Mouse (Mus musculus) hindbrain, embryonic 12.5 days (tissue): ENCODE data around the gene Fam241b. TPM values are rescaled to one million over a fixed set of nuclear protein-coding genes. Genes with fewer than 3 reads are reported as not detected.
A peak's percentile ranks its signal among the peaks of the same experiment; 100 is the strongest.

Source experiments
- ATAC-seq: fragments of 200-750 bp; cut with Nextera tagmentation; 2 replicates; pipeline ENCODE4 v1.8.0; 2017; ENCODE audit warnings: moderate TSS enrichment; ENCODE audit not compliant: low FRiP score
- H3K27ac ChIP-seq: fragments of 300-500 bp; sonication (generic); 2 replicates; pipeline ENCODE4 v1.5.1; 2016; ENCODE audit warnings: mild to moderate bottlenecking
- H3K27me3 ChIP-seq: fragments of 300-500 bp; sonication (generic); 2 replicates; pipeline ENCODE4 v1.6.1; 2016; ENCODE audit warnings: mild to moderate bottlenecking
- H3K36me3 ChIP-seq: fragments of 300-500 bp; sonication (generic); 2 replicates; pipeline ENCODE4 v1.6.1; 2016; ENCODE audit warnings: mild to moderate bottlenecking
- H3K4me1 ChIP-seq: fragments of 300-500 bp; sonication (generic); 2 replicates; pipeline ENCODE4 v1.6.1; 2016
- H3K4me2 ChIP-seq: fragments of 300-500 bp; sonication (generic); replicated peaks from 2 replicates; pipeline ENCODE4 v1.6.1; 2016; ENCODE audit warnings: mild to moderate bottlenecking
- H3K4me3 ChIP-seq: fragments of 300-500 bp; sonication (generic); 2 replicates; pipeline ENCODE4 v1.5.1; 2016; ENCODE audit warnings: mild to moderate bottlenecking
- H3K9ac ChIP-seq: fragments of 300-500 bp; sonication (generic); 2 replicates; pipeline ENCODE4 v1.6.1; 2016; ENCODE audit warnings: mild to moderate bottlenecking, moderate library complexity
- H3K9me3 ChIP-seq: fragments of 300-500 bp; sonication (generic); replicated peaks from 2 replicates; pipeline ENCODE4 v1.6.1; 2016; ENCODE audit warnings: mild to moderate bottlenecking
- WGBS: fragments of 180-500 bp; shearing (Covaris S2); methylation state at CpG from one replicate; pipeline ENCODE4 v1.1.7; 2016; 5-methylcytosine and 5-hydroxymethylcytosine counted together
- polyA plus RNA-seq: library from polyadenylated mRNA; unstranded; fragments of >200 nt; fragmentation: Nextera tagmentation; extraction: Ambion mirVana; gene quantifications from 2 replicates; pipeline ENCODE4 v1.2.1, GENCODE M21; 2016

The Fam241b gene
- polyA plus RNA-seq = 47.5 and 50.0 TPM in 2 replicates

DNA sequence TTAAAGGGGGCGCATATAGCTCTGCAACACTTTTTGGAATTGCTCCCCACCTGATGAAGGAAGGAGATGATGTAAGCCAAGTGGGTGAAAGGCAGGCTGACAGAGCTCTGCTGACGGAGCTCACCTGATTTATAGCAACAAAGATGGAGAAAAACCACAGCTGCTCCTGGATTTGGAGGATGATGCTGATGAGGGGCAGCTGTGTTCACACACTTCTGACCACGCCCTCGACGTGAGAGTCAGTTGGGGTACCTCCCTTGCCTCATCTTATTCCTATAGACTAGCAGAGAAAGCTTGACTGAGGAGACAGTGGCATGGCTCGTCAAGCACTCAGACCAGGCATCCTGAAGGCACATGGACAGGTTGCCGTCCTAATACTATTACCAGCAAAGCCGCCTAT lies at the start of gene Fam241b:
TSS of gene Fam241b (minus strand) at position 101 of the 400 bp plus-strand sequence.
- Histone ChIP-seq H3K4me2 (no peak within 1 kb of the TSS), H3K4me1 (peaks cover 8% of the 10 kb centered on the region; the same call in 1 of the 2 replicates), H3K36me3 (no peaks in the 10 kb centered on the region), H3K27me3 (peaks cover 69% of the 10 kb centered on the region), H3K27ac (no peak within 1 kb of the TSS), H3K9me3 (no peaks in the 10 kb centered on the region), H3K9ac (no peak within 1 kb of the TSS), H3K4me3 (no peak within 1 kb of the TSS)
- no peak for ATAC-seq
- 72% methylated on average over 8 of the region's 8 CpGs for WGBS

DNA sequence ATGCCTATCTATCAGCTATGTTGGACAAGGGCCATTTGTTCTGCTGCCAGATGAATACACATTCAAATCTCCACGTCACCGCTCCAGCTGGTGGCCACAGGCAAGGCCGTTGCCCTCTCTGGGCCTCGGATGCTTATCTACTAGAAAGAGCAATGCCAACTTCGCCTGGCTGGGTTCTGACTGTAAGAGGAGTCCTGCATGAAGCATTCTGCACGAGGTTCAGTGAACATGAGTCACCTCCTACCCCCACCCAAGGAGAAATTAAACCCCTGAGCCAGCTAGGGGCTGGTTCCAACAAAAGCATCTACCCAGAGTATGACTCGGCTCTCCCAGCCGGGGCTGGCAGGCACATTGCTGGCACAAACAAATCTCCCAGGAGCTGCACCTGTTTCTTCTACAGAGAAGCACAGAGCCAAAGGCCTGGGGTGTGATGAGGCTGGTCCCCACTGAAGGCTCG lies 49.0 kb upstream of the Fam241b start:
- Histone ChIP-seq H3K9me3 (no peaks in the 10 kb centered on the region), H3K36me3 (no peaks in the 10 kb centered on the region), H3K4me1 (peaks cover 7% of the 10 kb centered on the region; the same call in 1 of the 2 replicates), H3K27ac (no peak overlapping the region), H3K27me3 (no peaks in the 10 kb centered on the region), H3K9ac (no peak overlapping the region), H3K4me3 (no peak overlapping the region), H3K4me2 (no peak overlapping the region)
- no peak for ATAC-seq
- WGBS = 72% methylated on average over 9 of the region's 9 CpGs

DNA sequence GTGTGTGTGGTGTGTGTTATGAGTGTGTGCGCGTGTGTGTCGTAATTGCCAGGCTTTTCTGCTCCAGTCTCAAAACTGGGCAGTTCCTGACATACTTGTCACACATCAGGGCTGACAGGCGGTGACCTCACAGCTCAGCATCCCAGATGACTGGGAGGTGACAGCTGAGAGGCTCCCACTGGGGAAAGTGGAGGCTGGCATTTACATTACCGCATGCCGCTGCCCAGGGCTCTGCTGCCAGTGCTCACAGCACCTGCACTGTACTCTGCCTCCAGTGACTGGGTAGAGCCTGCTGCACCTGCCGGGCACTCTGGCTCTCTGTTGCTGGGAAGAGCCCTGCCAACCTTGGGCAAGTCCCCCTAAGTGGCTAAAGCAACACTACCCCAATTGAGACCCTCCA lies 47.1 kb upstream of the Fam241b start:
- Histone ChIP-seq H3K36me3 (no peaks in the 10 kb centered on the region), H3K27ac (no peak overlapping the region), H3K27me3 (peaks cover 6% of the 10 kb centered on the region; the same call in 1 of the 2 replicates), H3K9me3 (no peaks in the 10 kb centered on the region), H3K4me1 (peaks cover 7% of the 10 kb centered on the region; the same call in 1 of the 2 replicates), H3K4me3 (no peak overlapping the region), H3K9ac (no peak overlapping the region), H3K4me2 (no peak overlapping the region)
- ATAC-seq = no peak
- 83% methylated on average over 7 of the region's 7 CpGs for WGBS

DNA sequence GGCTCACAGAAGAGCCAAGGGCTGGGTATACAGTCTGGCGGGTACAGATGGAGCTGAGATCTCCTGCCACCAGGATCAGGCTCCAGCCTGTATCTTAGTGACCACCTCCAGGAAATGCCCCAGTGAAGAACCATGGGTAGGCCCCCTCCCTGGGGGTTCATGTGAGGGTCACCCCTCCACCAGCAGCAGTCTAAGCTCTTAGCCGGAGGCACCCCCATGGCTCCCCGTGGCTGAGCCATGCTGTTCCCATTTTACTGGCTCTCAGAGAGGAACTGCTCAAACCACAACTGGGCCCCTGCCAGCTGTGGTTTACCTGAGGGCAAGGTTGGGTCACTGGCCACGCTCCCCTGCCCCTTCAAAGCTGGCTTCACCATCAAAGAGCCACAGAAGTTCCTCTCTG lies 46.2 kb upstream of the Fam241b start:
- 86% methylated on average over 4 of the region's 4 CpGs for WGBS
- ATAC-seq = no peak
- H3K4me3 ChIP-seq = no peak overlapping the region

DNA sequence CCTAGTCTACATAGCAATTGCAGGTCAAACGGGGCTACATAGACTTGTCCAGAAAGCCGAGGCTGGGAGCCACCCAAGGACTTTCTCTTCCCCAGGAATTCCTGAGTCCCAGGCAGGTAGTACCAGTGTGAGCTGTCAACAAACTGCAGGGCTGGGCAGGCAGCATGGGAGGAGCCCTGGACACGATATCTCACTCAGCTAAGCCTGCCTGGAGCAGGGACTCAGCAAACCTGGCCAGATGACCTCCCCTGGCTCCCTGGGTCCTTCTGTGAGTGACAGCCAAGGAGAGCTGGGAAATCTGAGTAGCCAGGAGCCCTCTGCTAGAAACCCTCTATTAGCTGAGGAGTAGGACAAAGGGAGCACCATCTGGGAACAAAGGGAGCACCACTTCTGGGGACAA lies 45.6 kb upstream of the Fam241b start:
- Histone ChIP-seq H3K4me1 (peaks cover 2% of the 10 kb centered on the region; the same call in 1 of the 2 replicates), H3K27ac (no peak overlapping the region), H3K4me3 (no peak overlapping the region), H3K9ac (no peak overlapping the region), H3K36me3 (no peaks in the 10 kb centered on the region), H3K27me3 (peaks cover 10% of the 10 kb centered on the region; the same call in 1 of the 2 replicates), H3K9me3 (no peaks in the 10 kb centered on the region), H3K4me2 (no peak overlapping the region)
- 74% methylated on average over 3 of the region's 3 CpGs for WGBS
- no peak for ATAC-seq

More for the DNA sequence above, 46.2 kb upstream of the Fam241b start:
- no peak overlapping the region for H3K9ac ChIP-seq
- H3K27me3 ChIP-seq = peaks cover 6% of the 10 kb centered on the region; the same call in 1 of the 2 replicates
- peaks cover 2% of the 10 kb centered on the region; the same call in 1 of the 2 replicates for H3K4me1 ChIP-seq
- H3K36me3 ChIP-seq = no peaks in the 10 kb centered on the region
- no peaks in the 10 kb centered on the region for H3K9me3 ChIP-seq
- no peak overlapping the region for H3K27ac ChIP-seq
- H3K4me2 ChIP-seq = no peak overlapping the region

DNA sequence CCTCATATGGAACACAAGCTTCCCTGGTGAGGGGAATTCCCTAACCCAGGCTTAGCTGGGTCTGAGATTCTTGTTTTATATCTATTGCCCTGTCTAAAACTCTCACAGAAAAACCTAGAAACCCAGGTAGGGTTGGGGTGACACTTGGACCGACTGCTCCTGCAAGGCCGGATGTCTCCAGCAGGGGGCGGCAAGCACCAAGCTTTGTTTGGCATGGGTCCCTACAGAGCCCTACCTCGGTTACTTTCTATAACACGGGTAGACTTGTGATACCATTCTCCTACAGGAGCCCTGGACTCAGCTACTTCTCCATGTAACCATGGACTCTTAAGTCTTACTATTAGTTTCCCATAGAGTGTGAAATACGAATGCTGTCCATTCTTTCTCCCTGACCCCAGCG lies 43.2 kb upstream of the Fam241b start:
- Histone ChIP-seq H3K4me3 (no peak overlapping the region), H3K9ac (no peak overlapping the region), H3K4me1 (no peaks in the 10 kb centered on the region), H3K36me3 (no peaks in the 10 kb centered on the region), H3K9me3 (no peaks in the 10 kb centered on the region), H3K27ac (no peak overlapping the region), H3K27me3 (peaks cover 28% of the 10 kb centered on the region), H3K4me2 (no peak overlapping the region)
- ATAC-seq = 0 out of 2 replicates have a peak, but pooled peaks have one; percentile 32
- 21% methylated on average over 7 of the region's 7 CpGs for WGBS

DNA sequence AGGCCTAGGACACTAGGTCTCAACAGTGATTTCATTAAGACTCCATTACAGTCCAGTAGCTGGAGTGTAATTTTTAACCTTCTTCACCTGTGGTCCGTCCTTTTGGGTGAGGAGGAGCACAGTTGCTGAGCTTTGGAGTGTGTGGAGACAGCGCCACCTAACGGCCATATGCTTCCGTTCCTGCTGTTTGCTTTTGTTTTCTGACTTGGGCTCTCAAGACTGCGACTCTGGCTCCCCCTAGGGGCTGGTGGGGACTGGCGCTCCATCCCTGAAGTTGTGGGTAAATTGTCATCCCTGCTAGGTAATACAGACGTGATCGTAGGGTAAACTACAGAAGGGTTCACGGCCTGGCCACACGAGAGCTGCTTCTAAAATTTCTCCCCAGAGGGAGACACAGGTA lies 39.3 kb upstream of the Fam241b start:
- Histone ChIP-seq H3K27me3 (peaks cover 56% of the 10 kb centered on the region), H3K36me3 (no peaks in the 10 kb centered on the region), H3K4me2 (no peak overlapping the region), H3K4me1 (no peaks in the 10 kb centered on the region), H3K9ac (no peak overlapping the region), H3K4me3 (no peak overlapping the region), H3K9me3 (peaks cover 4% of the 10 kb centered on the region; the same call in 1 of the 2 replicates), H3K27ac (no peak overlapping the region)
- peak; percentile 72 for ATAC-seq
- 4% methylated on average over 10 of the region's 10 CpGs for WGBS

DNA sequence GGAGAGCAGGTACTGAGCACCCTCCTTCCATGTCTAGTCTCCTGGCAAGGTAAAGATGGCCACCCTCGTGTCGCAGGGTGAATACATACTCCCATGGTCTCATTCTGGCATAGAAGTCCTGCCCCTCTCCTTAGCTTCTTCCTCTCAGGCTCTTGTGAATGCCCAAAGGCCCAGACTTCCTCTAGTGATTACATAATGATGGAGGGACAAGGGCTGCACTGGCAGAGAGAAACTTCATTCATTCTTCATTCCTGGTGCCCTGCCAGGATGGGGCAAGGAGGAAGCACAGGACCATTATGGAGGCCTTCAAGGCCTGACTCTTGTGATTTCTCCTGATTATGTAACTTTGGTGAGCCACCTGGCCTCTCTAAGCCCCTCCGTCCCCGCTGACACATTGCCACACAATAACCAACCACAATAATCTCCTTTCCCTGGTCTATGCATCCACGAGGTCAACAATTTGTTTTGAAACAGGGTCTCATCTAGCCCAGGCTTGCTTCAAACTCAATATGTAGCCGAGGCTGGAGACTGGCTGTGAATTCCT lies 38.8 kb upstream of the Fam241b start:
- WGBS = 70% methylated on average over 6 of the region's 6 CpGs
- Histone ChIP-seq H3K27ac (no peak overlapping the region), H3K36me3 (no peaks in the 10 kb centered on the region), H3K4me2 (no peak overlapping the region), H3K9me3 (peaks cover 5% of the 10 kb centered on the region; the same call in 1 of the 2 replicates), H3K4me1 (no peaks in the 10 kb centered on the region), H3K9ac (no peak overlapping the region), H3K27me3 (peaks cover 61% of the 10 kb centered on the region), H3K4me3 (no peak overlapping the region)
- ATAC-seq = 0 out of 2 replicates have a peak, but pooled peaks have one; percentile 14

DNA sequence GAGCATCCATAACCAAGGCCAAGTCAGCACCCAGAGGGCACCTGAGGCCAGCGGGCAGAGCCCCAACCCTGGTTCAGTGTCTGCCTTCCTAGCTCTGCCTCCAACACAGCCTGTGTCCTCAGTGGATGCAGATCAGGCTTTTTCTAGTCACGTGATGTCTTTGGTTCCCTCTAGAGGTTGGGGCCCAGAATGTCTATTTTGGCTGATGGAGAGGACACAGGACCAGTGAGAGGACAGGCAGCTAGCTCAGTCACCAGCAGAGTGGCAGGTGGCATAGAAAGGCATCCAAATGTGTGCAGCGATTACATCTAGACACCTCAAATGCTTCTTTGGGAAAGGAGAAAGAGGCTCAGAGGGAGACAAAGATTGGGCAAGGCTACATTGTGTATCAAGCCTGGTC lies 38.0 kb upstream of the Fam241b start:
- Histone ChIP-seq H3K4me2 (no peak overlapping the region), H3K27me3 (peaks cover 67% of the 10 kb centered on the region), H3K36me3 (no peaks in the 10 kb centered on the region), H3K9ac (no peak overlapping the region), H3K4me1 (no peaks in the 10 kb centered on the region), H3K4me3 (no peak overlapping the region), H3K9me3 (peaks cover 5% of the 10 kb centered on the region; the same call in 1 of the 2 replicates), H3K27ac (no peak overlapping the region)
- ATAC-seq = no peak
- 40% methylated on average over 3 of the region's 3 CpGs for WGBS

DNA sequence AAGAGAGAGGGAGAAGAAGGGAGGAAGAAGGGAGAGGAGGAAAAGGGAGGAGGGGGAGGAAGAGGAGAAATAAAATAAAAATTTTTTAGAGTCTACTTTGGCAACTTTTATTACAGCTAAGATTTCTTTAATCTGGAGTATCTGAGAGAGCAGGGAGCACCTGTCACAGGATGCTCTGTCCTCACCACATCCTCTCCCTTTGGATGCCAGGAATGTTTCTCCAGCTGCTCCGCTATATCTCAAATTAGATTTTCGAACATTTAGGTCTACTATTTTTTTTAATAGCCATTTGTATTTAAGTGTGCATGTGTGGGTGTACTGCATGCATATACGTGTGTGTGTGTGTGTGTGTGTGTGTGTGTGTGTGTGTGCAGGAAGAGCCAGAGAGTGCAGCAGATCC lies 36.2 kb upstream of the Fam241b start:
- Histone ChIP-seq H3K27ac (no peak overlapping the region), H3K36me3 (no peaks in the 10 kb centered on the region), H3K4me3 (no peak overlapping the region), H3K4me1 (peaks cover 4% of the 10 kb centered on the region), H3K27me3 (peaks cover 77% of the 10 kb centered on the region), H3K9me3 (peaks cover 10% of the 10 kb centered on the region; the same call in 1 of the 2 replicates), H3K4me2 (no peak overlapping the region), H3K9ac (no peak overlapping the region)
- 76% methylated on average over 3 of the region's 3 CpGs for WGBS
- ATAC-seq = no peak

DNA sequence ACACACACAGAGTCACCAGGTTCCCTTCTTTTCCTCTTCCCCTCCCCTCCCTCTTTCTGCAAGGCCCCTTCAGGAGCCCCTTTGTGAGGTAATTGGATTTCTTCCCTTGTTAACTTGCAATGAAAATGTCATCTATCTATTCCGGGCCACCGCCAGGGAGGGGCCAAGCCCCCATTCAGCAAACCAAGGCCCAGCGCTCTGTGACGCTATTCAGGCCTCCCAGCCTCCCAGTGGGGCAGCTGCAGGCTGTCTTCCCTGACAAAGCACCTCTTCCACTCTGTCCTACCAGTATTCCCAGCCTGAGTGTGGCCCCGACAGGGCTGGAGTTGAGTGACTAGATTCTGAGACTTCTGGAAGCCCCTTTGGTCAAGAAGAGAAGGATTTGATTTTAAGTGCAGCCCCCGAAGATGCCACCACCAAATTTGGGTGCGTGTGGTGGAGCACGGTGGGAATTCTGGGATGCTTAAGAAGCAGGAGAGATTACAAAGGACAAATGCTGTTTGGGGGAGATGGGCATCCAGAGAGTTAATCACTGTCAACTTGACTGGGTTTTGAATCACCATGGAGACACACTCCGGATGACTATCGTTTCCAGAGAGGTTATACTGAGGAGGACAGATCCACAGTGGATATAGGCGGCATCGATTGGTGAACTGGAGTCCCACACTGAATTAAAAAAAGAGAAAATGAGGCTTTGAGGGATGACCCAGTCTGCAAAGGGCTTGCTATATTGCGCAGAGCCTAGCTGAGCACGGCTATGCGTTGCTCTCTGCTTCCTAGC lies 31.0 kb upstream of the Fam241b start:
- Histone ChIP-seq H3K4me3 (no peak overlapping the region), H3K27ac (peak overlapping the region; percentile 41; the same call in 1 of the 2 replicates), H3K36me3 (no peaks in the 10 kb centered on the region), H3K4me2 (no peak overlapping the region; the same call in 1 of the 2 replicates), H3K27me3 (peaks cover 75% of the 10 kb centered on the region), H3K9me3 (peaks cover 10% of the 10 kb centered on the region; the same call in 1 of the 2 replicates), H3K4me1 (peaks cover 27% of the 10 kb centered on the region), H3K9ac (no peak overlapping the region)
- peak; percentile 85 for ATAC-seq
- 28% methylated on average over 15 of the region's 15 CpGs for WGBS

DNA sequence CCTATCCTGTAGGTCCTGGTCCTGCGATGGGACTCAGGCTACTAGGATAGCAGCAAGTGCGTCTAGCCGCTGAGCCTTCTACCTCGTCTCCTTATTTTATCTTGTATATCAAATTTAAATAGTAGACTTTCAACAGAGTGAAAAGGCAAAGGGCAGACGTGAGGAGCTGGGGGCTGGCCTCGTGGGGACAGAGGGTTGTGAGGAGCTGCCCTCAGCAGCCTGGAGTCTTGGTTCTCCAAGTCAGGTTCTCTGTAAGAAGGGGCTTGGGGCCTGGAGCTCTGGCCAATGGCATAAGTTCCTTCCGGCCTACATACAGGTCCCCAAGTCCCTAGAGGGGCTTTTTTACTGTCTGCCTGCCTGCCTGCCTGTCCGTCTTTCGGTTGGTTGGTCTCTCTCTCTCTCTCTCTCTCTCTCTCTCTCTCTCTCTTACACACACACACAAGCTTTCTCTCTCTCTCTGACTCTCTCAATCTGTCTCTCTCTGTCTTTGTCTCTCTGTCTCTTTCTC lies 30.3 kb upstream of the Fam241b start:
- peaks cover 10% of the 10 kb centered on the region; the same call in 1 of the 2 replicates for H3K9me3 ChIP-seq
- H3K4me2 ChIP-seq = no peak overlapping the region
- H3K27ac ChIP-seq = peak overlapping the region; percentile 41; the same call in 1 of the 2 replicates
- peaks cover 27% of the 10 kb centered on the region for H3K4me1 ChIP-seq
- 16% methylated on average over 9 of the region's 9 CpGs for WGBS
- H3K27me3 ChIP-seq = peaks cover 71% of the 10 kb centered on the region
- no peaks in the 10 kb centered on the region for H3K36me3 ChIP-seq
- no peak overlapping the region for H3K4me3 ChIP-seq
- no peak for ATAC-seq
- H3K9ac ChIP-seq = no peak overlapping the region
